Mouse (Mus musculus) G1E (cell line): ENCODE data around the gene Fkbp5. TPM values are rescaled to one million over a fixed set of nuclear protein-coding genes. Genes with fewer than 3 reads are reported as not detected.

Experiments
- ATAC-seq: 2 replicates; pipeline ENCODE4 v1.8.0; 2016; ENCODE audit warnings: mild to moderate bottlenecking; ENCODE audit not compliant: insufficient number of reproducible peaks, poor library complexity, low FRiP score, severe bottlenecking; ENCODE audit errors: extremely low read depth
- DNase-seq: peaks from one replicate; pipeline ENCODE4 v3.0.0; 2012; ENCODE audit warnings: low spot score
- H3K27me3 ChIP-seq: 2 replicates; pipeline ENCODE4 v1.6.1; 2012; ENCODE audit warnings: mild to moderate bottlenecking, low read length, inconsistent platforms; ENCODE audit not compliant: insufficient read depth
- H3K36me3 ChIP-seq: replicated peaks from 2 replicates; pipeline ENCODE3; 2012; ENCODE audit warnings: mild to moderate bottlenecking, inconsistent platforms
- H3K4me1 ChIP-seq: 2 replicates; pipeline ENCODE4 v1.6.1; 2012; ENCODE audit warnings: low read depth, low read length, inconsistent platforms, mixed read lengths; ENCODE audit not compliant: insufficient read depth
- H3K4me3 ChIP-seq: 2 replicates; pipeline ENCODE4 v1.5.1; 2012; ENCODE audit warnings: low read depth, mild to moderate bottlenecking, inconsistent platforms, low read length, moderate library complexity, mixed read lengths
- H3K9me3 ChIP-seq: replicated peaks from 2 replicates; pipeline ENCODE4 v1.6.1; 2012; ENCODE audit warnings: inconsistent platforms
- CTCF ChIP-seq: IDR thresholded peaks from 2 replicates; pipeline ENCODE4 v1.5.1; 2012; ENCODE audit warnings: low read depth, low read length, inconsistent platforms, mixed read lengths
- GATA1 ChIP-seq: IDR thresholded peaks from 2 replicates; pipeline ENCODE4 v1.6.1; 2012; ENCODE audit warnings: borderline replicate concordance, low read length, inconsistent platforms, mixed read lengths
- GATA2 ChIP-seq: IDR thresholded peaks from 2 replicates; pipeline ENCODE4 v1.6.1; 2012; ENCODE audit warnings: low read depth, low read length, inconsistent platforms, borderline replicate concordance
- POLR2AphosphoS5 ChIP-seq: IDR thresholded peaks from 2 replicates; pipeline ENCODE4 v1.6.1; 2012; ENCODE audit warnings: low read depth, low read length, inconsistent platforms; ENCODE audit not compliant: insufficient replicate concordance
- TAL1 ChIP-seq: conservative IDR thresholded peaks from 2 replicates; pipeline ENCODE4 v1.6.1; 2012; ENCODE audit warnings: low read depth, low read length, inconsistent platforms, mixed read lengths
- polyA plus RNA-seq: library from polyadenylated mRNA; stranded (reverse); fragments of >175 nt; gene quantifications from 2 replicates; pipeline ENCODE4 v1.2.3, GENCODE M21; 2012
- total RNA-seq, 2 experiments: library from RNA; stranded (forward) in 1 of 2; stranded (reverse) in 1 of 2; fragments of 200-1000 nt in 1 of 2; fragments of >200 nt in 1 of 2; fragmentation: Nextera tagmentation in 1 of 2; gene quantifications; 2 replicates each; pipeline ENCODE4 v1.2.3; 2014 to 2017

The Fkbp5 gene
- total and polyA plus RNA-seq, 3 experiments = 11.7 to 36.6 (median 18.5) TPM

GRCm38 (mm10) chr17:28350466-28351352 lies 166.6 kb downstream of the Fkbp5 start, which contains the start of gene Tead3:
Tead3 (minus strand) TSS chr17:28350817.
- peak; percentile 82 for DNase-seq
- H3K4me3 ChIP-seq = peak within 1 kb of the TSS; percentile 70
- peaks cover 35% of the 10 kb centered on the region for H3K4me1 ChIP-seq
- 0 out of 2 replicates have a peak, but pooled peaks have one; percentile 34 for ATAC-seq
- peaks cover 73% of the 10 kb centered on the region for H3K27me3 ChIP-seq
- H3K9me3 ChIP-seq = no peaks in the 10 kb centered on the region
- TF ChIP-seq POLR2AphosphoS5 (no peak), CTCF (no peak), TAL1 (no peak), GATA1 (no peak), GATA2 (no peak)
- H3K36me3 ChIP-seq = peaks cover 4% of the 10 kb centered on the region

- H3K4me1 ChIP-seq = peaks cover 42% of the 10 kb centered on the region
Measured at GRCm38 (mm10) chr17:28349901-28350465, 167.3 kb downstream of the Fkbp5 start.

GRCm38 (mm10) chr17:28349264-28349880 lies 168.0 kb downstream of the Fkbp5 start:
- no peak for ATAC-seq
- TF ChIP-seq GATA1 (no peak), TAL1 (no peak)
- Histone ChIP-seq H3K4me3 (peak overlapping the region; percentile 70; the same call in 1 of the 2 replicates), H3K9me3 (no peaks in the 10 kb centered on the region), H3K27me3 (peaks cover 75% of the 10 kb centered on the region), H3K4me1 (peaks cover 48% of the 10 kb centered on the region), H3K36me3 (peaks cover 4% of the 10 kb centered on the region)
- no peak for DNase-seq

More at GRCm38 (mm10) chr17:28349901-28350465, 167.3 kb downstream of the Fkbp5 start:
- no peaks in the 10 kb centered on the region for H3K9me3 ChIP-seq
- peak overlapping the region; percentile 70 for H3K4me3 ChIP-seq
- H3K36me3 ChIP-seq = peaks cover 4% of the 10 kb centered on the region
- TF ChIP-seq GATA1 = no peak
- TF ChIP-seq TAL1 = no peak
- no peak for TF ChIP-seq CTCF
- no peak for TF ChIP-seq GATA2
- no peak for TF ChIP-seq POLR2AphosphoS5
- DNase-seq = no peak
- no peak for ATAC-seq
- peaks cover 74% of the 10 kb centered on the region for H3K27me3 ChIP-seq

Other genes with a start within 250 kb of the Fkbp5 start
- 33.9 and 34.5 TPM in 2 replicates for gene Fance, start 204.0 kb downstream of the Fkbp5 start, total RNA-seq (2014; fragmentation: Nextera tagmentation)
- 50.1 and 50.7 TPM in 2 replicates for gene Fance, start 204.0 kb downstream of the Fkbp5 start, total RNA-seq (2017)
- 79.0 and 80.0 TPM in 2 replicates for gene Fance, start 204.0 kb downstream of the Fkbp5 start, polyA plus RNA-seq
- gene Rpl10a, start 189.1 kb downstream of the Fkbp5 start, total RNA-seq (2014; fragmentation: Nextera tagmentation) = 2,842 and 3,361 TPM in 2 replicates
- 987 and 1,219 TPM in 2 replicates for gene Rpl10a, start 189.1 kb downstream of the Fkbp5 start, total RNA-seq (2017)
- 7,805 and 8,433 TPM in 2 replicates for gene Rpl10a, start 189.1 kb downstream of the Fkbp5 start, polyA plus RNA-seq
- 0.90 TPM in 1 of 2 replicates, not detected in the other for gene Tead3, start 166.7 kb downstream of the Fkbp5 start, total RNA-seq (2014; fragmentation: Nextera tagmentation)
- 0.06 and 0.22 TPM in 2 replicates for gene Tead3, start 166.7 kb downstream of the Fkbp5 start, total RNA-seq (2017)
- 0.41 and 0.47 TPM in 2 replicates for gene Tead3, start 166.7 kb downstream of the Fkbp5 start, polyA plus RNA-seq
- not detected in 2 replicates for gene Tulp1, start 152.3 kb downstream of the Fkbp5 start, total RNA-seq (2014; fragmentation: Nextera tagmentation)
- 0.16 TPM in 1 of 2 replicates, not detected in the other for gene Tulp1, start 152.3 kb downstream of the Fkbp5 start, total RNA-seq (2017)
- gene Tulp1, start 152.3 kb downstream of the Fkbp5 start, polyA plus RNA-seq = 0.10 TPM in 1 of 2 replicates, not detected in the other
- gene Armc12, start 13.3 kb upstream of the Fkbp5 start, total RNA-seq (2014; fragmentation: Nextera tagmentation) = not detected in 2 replicates
- gene Armc12, start 13.3 kb upstream of the Fkbp5 start, total RNA-seq (2017) = not detected in 2 replicates
- 0.07 TPM in 1 of 2 replicates, not detected in the other for gene Armc12, start 13.3 kb upstream of the Fkbp5 start, polyA plus RNA-seq
- not detected in 2 replicates for gene Clpsl2, start 31.9 kb upstream of the Fkbp5 start, total RNA-seq (2014; fragmentation: Nextera tagmentation)
- not detected in 2 replicates for gene Clpsl2, start 31.9 kb upstream of the Fkbp5 start, total RNA-seq (2017)
- gene Clpsl2, start 31.9 kb upstream of the Fkbp5 start, polyA plus RNA-seq = not detected in 2 replicates
- not detected in 2 replicates for gene Clps, start 43.2 kb upstream of the Fkbp5 start, total RNA-seq (2014; fragmentation: Nextera tagmentation)
- not detected in 2 replicates for gene Clps, start 43.2 kb upstream of the Fkbp5 start, total RNA-seq (2017)
- not detected in 2 replicates for gene Clps, start 43.2 kb upstream of the Fkbp5 start, polyA plus RNA-seq
- not detected in 2 replicates for gene Lhfpl5, start 58.1 kb upstream of the Fkbp5 start, total RNA-seq (2014; fragmentation: Nextera tagmentation)
- gene Lhfpl5, start 58.1 kb upstream of the Fkbp5 start, total RNA-seq (2017) = not detected in 2 replicates
- gene Lhfpl5, start 58.1 kb upstream of the Fkbp5 start, polyA plus RNA-seq = not detected in 2 replicates
- 158 and 193 TPM in 2 replicates for gene Srpk1, start 105.2 kb upstream of the Fkbp5 start, total RNA-seq (2014; fragmentation: Nextera tagmentation)
- 95.5 and 112 TPM in 2 replicates for gene Srpk1, start 105.2 kb upstream of the Fkbp5 start, total RNA-seq (2017)
- gene Srpk1, start 105.2 kb upstream of the Fkbp5 start, polyA plus RNA-seq = 81.6 and 95.9 TPM in 2 replicates
- gene Slc26a8, start 172.7 kb upstream of the Fkbp5 start, total RNA-seq (2014; fragmentation: Nextera tagmentation) = 2.5 and 3.2 TPM in 2 replicates
- 0.22 and 1.1 TPM in 2 replicates for gene Slc26a8, start 172.7 kb upstream of the Fkbp5 start, total RNA-seq (2017)
- 0.10 and 0.24 TPM in 2 replicates for gene Slc26a8, start 172.7 kb upstream of the Fkbp5 start, polyA plus RNA-seq
- 61.3 and 72.1 TPM in 2 replicates for gene Mapk14, start 173.8 kb upstream of the Fkbp5 start, total RNA-seq (2014; fragmentation: Nextera tagmentation)
- gene Mapk14, start 173.8 kb upstream of the Fkbp5 start, total RNA-seq (2017) = 67.4 and 73.2 TPM in 2 replicates
- 55.9 and 79.6 TPM in 2 replicates for gene Mapk14, start 173.8 kb upstream of the Fkbp5 start, polyA plus RNA-seq
- 5.0 and 5.6 TPM in 2 replicates for gene AC170998.1, start 208.6 kb upstream of the Fkbp5 start, total RNA-seq (2014; fragmentation: Nextera tagmentation)
- 1.3 and 2.8 TPM in 2 replicates for gene AC170998.1, start 208.6 kb upstream of the Fkbp5 start, total RNA-seq (2017)
- gene AC170998.1, start 208.6 kb upstream of the Fkbp5 start, polyA plus RNA-seq = not detected in 2 replicates